ENCODE assay signal across 24 mouse cellular contexts in the genomic region with DNA sequence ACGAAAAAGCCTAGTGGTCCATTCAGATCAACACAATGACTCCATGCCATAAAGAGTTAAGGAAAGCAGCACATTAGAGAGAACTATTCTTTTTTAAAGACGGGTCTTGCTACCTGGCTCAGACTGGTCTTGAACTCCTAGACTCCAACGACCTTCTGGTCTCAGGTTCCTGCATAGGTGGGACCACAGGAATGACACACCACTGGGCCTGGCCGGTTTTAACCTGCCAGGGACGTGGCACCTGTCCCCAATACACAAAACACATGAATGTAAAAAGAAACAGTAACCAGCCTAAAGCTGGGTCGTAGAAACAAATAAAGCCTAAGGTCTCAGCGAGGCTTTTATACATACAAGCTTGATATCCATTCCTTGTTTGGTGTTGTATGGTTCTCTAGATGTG.
"Had no signal": no experiment of that assay in that cellular context is flagged by ENCODE, and none has a peak within 500 bp of the region (broad histone marks: within the 10 kb centered on the region; RNA-seq: fewer than 3 reads in every experiment).

No protein-coding gene starts in this region.

- DNase-seq: cerebellum, postnatal 10 days; cerebellum, postnatal 14 days; cerebellum, postnatal 25 days; cerebellum, postnatal 36 days; embryo, embryonic 11 days; forebrain, postnatal 0 days; gastrocnemius, adult 2 months; gastrocnemius, postnatal 10 days; gastrocnemius, postnatal 14 days; gastrocnemius, postnatal 25 days; gastrocnemius, postnatal 36 days; heart, adult 11 months; heart, adult 18-20 months; heart, adult 2 months had no signal

- H3K4me1 ChIP-seq: embryonic facial prominence, embryonic 12.5 days; embryonic facial prominence, embryonic 13.5 days had no signal

- H3K9me3 ChIP-seq: embryonic facial prominence, embryonic 12.5 days; embryonic facial prominence, embryonic 13.5 days; embryonic facial prominence, embryonic 15.5 days; forebrain, embryonic 12.5 days; forebrain, embryonic 15.5 days; heart, embryonic 10.5 days had no signal

- H3K4me3 ChIP-seq: embryonic facial prominence, embryonic 10.5 days; embryonic facial prominence, embryonic 12.5 days; embryonic facial prominence, embryonic 13.5 days; embryonic facial prominence, embryonic 15.5 days; erythroblast, embryonic 14.5 days; forebrain, embryonic 10.5 days; forebrain, embryonic 12.5 days; forebrain, embryonic 13.5 days; forebrain, embryonic 15.5 days; gastrocnemius, adult 2 months; heart, adult 2 months; heart, embryonic 10.5 days had no signal

- H3K36me3 ChIP-seq: embryonic facial prominence, embryonic 10.5 days; embryonic facial prominence, embryonic 12.5 days; embryonic facial prominence, embryonic 13.5 days; embryonic facial prominence, embryonic 15.5 days; forebrain, embryonic 10.5 days; forebrain, embryonic 12.5 days; forebrain, embryonic 15.5 days; heart, embryonic 10.5 days had no signal

- H3K9ac ChIP-seq: embryonic facial prominence, embryonic 12.5 days; embryonic facial prominence, embryonic 13.5 days; embryonic facial prominence, embryonic 15.5 days; forebrain, embryonic 12.5 days; forebrain, embryonic 13.5 days; forebrain, embryonic 15.5 days; forebrain, postnatal 0 days had no signal

- H3K27me3 ChIP-seq: embryonic facial prominence, embryonic 12.5 days; embryonic facial prominence, embryonic 13.5 days; embryonic facial prominence, embryonic 15.5 days had no signal

- H3K27ac ChIP-seq: embryonic facial prominence, embryonic 10.5 days; embryonic facial prominence, embryonic 12.5 days; embryonic facial prominence, embryonic 15.5 days; forebrain, embryonic 10.5 days; forebrain, embryonic 12.5 days; forebrain, embryonic 13.5 days; forebrain, embryonic 15.5 days; gastrocnemius, adult 2 months; heart, adult 2 months; heart, embryonic 10.5 days had no signal
